Mouse (Mus musculus): ENCODE data around the gene Epop. TPM values are rescaled to one million over a fixed set of nuclear protein-coding genes. Genes with fewer than 3 reads are reported as not detected.

The Epop gene
- polyA plus RNA-seq, 1 experiment from 2014 or later: 14.3 TPM

DNA sequence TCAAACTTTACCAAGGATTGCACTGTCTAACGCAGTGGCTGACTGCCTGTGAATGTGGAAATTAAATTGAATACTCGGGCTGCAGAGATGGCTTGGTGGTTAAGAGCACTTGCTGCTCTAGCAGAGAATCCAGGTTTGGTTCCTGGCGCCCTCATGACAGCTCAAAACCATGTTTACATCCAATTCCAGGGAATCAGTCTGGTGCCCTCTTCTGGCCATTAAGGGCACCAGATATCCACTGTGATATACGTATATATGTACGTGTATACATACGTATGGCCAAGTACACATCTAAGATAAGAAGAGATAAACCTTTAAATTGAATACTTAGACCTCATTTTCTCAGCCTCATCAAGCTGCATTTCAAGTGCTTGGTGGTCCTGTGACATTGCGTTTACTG, 36.7 kb upstream of the Epop start:
- no peak overlapping the region for H3K4me3 ChIP-seq
- H3K27ac ChIP-seq: no peak overlapping the region
- DNase-seq (ENCODE audit: low spot score): no peak
- peaks cover 18% of the 10 kb centered on the region for H3K27me3 ChIP-seq (ENCODE audit: insufficient read depth, poor library complexity, severe bottlenecking)
- H3K36me3 ChIP-seq: peaks cover 63% of the 10 kb centered on the region
- peaks cover 79% of the 10 kb centered on the region for H3K4me1 ChIP-seq (replicated peaks)
- WGBS: 92% methylated on average over 7 of the region's 7 CpGs
- H3K9me3 ChIP-seq: no peaks in the 10 kb centered on the region; the same call in 1 of the 2 replicates

DNA sequence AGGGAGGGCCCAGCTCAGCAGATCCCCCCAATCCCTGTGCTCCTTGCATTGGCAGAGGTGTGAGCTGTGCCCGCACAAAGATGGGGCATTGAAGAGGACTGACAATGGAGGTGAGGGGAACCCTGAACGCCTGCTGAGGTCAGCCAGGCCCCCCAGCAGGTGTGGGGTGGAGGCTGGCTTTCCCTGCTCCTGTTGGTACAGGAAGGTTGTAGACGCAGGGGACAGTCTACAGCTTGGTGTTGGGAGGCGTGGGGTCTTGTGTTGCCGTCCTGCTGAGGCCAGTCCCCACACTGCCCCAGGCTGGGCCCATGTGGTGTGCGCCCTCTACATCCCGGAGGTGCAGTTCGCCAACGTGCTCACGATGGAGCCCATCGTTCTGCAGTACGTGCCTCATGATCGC, 35.9 kb upstream of the Epop start:
- Histone ChIP-seq H3K4me1 (replicated peaks) (peaks cover 79% of the 10 kb centered on the region), H3K36me3 (peaks cover 55% of the 10 kb centered on the region), H3K9me3 (no peaks in the 10 kb centered on the region; the same call in 1 of the 2 replicates), H3K27ac (no peak overlapping the region), H3K27me3 (ENCODE audit: insufficient read depth, poor library complexity, severe bottlenecking) (peaks cover 26% of the 10 kb centered on the region), H3K4me3 (peak overlapping the region; percentile 96)
- 88% methylated on average over 13 of the region's 13 CpGs for WGBS
- DNase-seq (ENCODE audit: low spot score): no peak

DNA sequence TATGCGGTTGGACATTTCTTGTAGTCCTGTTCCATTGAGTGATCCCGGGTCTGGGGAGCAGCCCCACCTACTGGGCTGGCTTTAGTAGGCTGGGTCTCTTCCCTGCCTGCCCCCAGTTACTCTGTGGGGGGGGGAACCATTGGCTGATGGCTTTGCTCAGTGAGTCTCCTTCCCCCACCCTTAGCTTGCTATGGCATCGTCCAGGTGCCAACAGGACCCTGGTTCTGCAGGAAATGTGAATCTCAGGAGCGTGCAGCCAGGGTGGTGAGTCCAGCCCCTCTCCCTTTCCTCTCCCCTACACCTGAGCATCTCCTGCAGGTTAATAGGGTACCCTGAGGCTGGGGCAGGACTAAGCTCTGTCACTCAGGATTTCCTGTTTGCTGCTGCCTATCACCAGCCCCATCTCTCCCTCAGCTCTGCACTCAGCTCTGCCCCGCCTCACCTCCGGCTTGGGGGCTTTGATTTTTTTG, 35.3 kb upstream of the Epop start:
- H3K9me3 ChIP-seq: no peaks in the 10 kb centered on the region; the same call in 1 of the 2 replicates
- WGBS: 32% methylated on average over 6 of the region's 6 CpGs
- peak overlapping the region; percentile 96 for H3K4me3 ChIP-seq
- H3K4me1 ChIP-seq (replicated peaks): peaks cover 78% of the 10 kb centered on the region
- peaks cover 49% of the 10 kb centered on the region for H3K36me3 ChIP-seq
- H3K27me3 ChIP-seq (ENCODE audit: insufficient read depth, poor library complexity, severe bottlenecking): peaks cover 28% of the 10 kb centered on the region
- peak overlapping the region; percentile 98; the same call in 1 of the 2 replicates for H3K27ac ChIP-seq
- DNase-seq (ENCODE audit: low spot score): no peak

DNA sequence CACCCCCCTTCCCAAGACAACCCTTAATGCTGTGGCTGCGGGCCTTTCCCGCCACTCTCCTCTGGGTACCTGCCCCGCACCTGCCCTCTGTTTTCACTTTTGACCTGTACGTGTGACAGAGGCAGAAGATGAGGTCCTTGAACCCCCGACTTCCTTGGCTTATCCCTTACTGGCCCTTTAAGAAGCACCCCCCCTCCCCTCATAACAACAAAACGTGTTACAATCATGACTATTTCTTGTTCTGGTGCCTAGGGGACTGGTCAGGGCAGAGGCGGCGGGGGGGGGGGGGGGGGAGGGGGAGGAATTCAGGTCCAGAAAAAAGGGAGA, 34.8 kb upstream of the Epop start:
- Histone ChIP-seq H3K27me3 (ENCODE audit: insufficient read depth, poor library complexity, severe bottlenecking) (peaks cover 33% of the 10 kb centered on the region), H3K27ac (peak overlapping the region; percentile 98), H3K36me3 (peaks cover 44% of the 10 kb centered on the region), H3K4me1 (replicated peaks) (peaks cover 78% of the 10 kb centered on the region), H3K9me3 (no peaks in the 10 kb centered on the region; the same call in 1 of the 2 replicates), H3K4me3 (peak overlapping the region; percentile 96)
- DNase-seq (ENCODE audit: low spot score): no peak
- WGBS: 1% methylated on average over 7 of the region's 8 CpGs

DNA sequence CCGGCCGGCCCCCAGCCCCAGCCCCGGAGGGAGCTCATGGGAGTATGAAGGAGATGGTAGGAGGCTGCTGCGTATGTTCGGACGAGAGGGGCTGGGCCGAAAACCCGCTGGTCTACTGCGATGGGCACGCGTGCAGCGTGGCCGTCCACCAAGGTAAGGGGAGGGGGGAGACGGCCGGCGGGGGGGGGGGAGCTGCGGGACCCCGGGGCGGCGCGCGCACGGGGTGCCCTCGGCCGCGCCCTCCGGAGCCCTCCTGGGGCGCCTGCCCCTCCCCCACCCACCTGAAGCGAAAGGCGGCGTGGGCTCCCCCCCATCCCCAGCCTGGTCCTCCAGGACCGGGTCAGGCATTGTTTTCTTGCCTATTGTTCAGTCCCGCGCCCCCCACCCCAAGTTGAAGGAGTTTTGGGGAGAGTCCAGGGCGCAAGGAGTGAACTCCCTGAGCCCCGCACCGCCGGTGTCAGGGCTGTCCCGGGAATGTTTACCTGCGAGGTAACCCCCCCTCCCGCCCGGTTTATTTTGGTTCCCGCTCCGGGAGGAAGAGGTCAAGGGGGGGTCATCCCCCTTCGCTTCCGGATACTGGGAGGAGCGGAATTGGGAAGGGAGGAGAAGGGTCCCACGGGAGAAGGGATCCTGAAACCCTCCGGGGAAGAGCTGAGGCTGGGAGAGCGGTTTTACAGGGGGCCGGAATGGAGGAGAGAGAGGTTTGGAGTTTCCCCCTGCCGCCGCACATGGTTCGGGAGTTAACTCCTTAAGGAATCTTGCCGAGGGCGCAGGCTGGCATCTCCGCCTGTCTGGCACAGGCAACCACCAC, 34.2 kb upstream of the Epop start:
- peak overlapping the region; percentile 98 for H3K27ac ChIP-seq
- H3K4me3 ChIP-seq: peak overlapping the region; percentile 96
- peaks cover 38% of the 10 kb centered on the region for H3K36me3 ChIP-seq
- under 1% methylated on average over 48 of the region's 57 CpGs for WGBS
- H3K4me1 ChIP-seq (replicated peaks): peaks cover 76% of the 10 kb centered on the region
- H3K9me3 ChIP-seq: no peaks in the 10 kb centered on the region; the same call in 1 of the 2 replicates
- H3K27me3 ChIP-seq (ENCODE audit: insufficient read depth, poor library complexity, severe bottlenecking): peaks cover 36% of the 10 kb centered on the region
- peak; percentile 72 for DNase-seq (ENCODE audit: low spot score)

DNA sequence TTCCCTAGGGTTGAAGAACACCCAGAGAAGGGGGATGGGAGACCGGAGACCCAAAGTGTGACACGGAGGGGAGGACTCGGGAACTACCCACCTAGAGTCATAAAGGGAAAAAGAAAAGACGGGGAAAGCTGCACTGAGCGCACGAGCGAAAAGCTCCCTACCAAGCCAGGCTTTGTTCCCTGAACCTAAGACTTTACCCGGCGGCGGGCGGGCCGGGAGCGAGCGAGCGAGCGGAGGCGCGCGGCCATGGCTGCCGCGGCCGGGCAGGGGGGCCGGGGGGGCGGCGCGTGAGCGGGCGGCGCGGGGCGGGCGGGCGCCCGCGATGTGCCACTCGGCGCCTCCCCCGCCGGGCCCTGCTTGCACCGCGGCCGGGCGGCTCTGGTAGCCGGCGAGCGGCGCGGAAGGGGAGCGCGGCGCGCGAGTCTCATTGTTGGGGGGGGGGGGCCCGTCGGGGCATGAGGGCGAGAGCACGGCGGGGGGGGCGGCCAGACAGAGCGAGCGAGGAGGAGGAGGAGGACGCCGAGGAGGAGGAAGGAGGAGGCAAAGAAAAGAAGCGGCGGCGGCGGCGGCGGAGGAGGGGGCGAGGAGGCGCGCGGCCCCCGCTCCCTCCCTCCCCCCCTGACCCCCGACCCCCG, 33.5 kb upstream of the Epop start, which contains the start of gene Mllt6:
Gene Mllt6, plus strand, starts transcription at position 522 of the 635 bp plus-strand sequence.
- Histone ChIP-seq H3K9me3 (no peaks in the 10 kb centered on the region; the same call in 1 of the 2 replicates), H3K4me3 (peak within 1 kb of the TSS; percentile 96), H3K27ac (peak within 1 kb of the TSS; percentile 98), H3K36me3 (peaks cover 31% of the 10 kb centered on the region), H3K27me3 (ENCODE audit: insufficient read depth, poor library complexity, severe bottlenecking) (peaks cover 38% of the 10 kb centered on the region), H3K4me1 (replicated peaks) (peaks cover 69% of the 10 kb centered on the region)
- WGBS: under 1% methylated on average over 70 of the region's 76 CpGs
- DNase-seq (ENCODE audit: low spot score): peak; percentile 81

DNA sequence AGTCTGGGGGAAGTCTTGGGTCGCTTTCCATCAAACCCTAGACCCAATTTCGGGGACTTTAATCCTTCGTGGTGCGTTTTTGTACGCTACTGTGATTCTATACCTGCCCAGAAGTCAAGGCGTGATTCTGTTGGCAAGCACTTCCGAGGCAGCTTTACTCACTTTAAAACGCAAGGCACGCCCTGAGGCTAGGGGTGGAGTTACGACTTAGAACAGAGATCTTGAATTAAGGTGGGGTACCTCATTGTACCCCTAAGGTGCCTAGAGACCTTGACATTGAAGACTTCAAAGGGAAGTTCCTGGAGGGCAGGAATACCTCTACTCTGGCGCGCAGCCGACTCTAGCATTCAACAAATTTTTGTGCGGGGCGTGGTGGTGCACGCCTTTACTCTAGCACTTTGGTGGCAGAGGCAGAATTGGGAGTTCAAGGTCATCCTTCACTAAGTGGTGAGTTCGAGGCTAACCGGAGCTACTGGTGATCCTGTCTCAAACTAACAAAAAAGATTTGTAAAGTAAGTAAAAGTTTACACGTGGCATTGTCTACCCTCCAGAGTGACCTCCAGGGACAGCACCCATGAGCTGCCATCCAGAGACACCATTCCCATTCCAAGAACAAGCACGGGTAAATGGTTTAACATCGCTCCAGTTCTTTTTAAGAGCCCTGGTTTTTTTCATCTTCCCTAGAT, 32.8 kb upstream of the Epop start:
- Histone ChIP-seq H3K9me3 (no peaks in the 10 kb centered on the region; the same call in 1 of the 2 replicates), H3K27me3 (ENCODE audit: insufficient read depth, poor library complexity, severe bottlenecking) (peaks cover 38% of the 10 kb centered on the region), H3K4me3 (peak overlapping the region; percentile 96), H3K27ac (peak overlapping the region; percentile 98), H3K4me1 (replicated peaks) (peaks cover 71% of the 10 kb centered on the region), H3K36me3 (peaks cover 24% of the 10 kb centered on the region)
- peak; percentile 36 for DNase-seq (ENCODE audit: low spot score)
- 1% methylated on average over 21 of the region's 21 CpGs for WGBS

DNA sequence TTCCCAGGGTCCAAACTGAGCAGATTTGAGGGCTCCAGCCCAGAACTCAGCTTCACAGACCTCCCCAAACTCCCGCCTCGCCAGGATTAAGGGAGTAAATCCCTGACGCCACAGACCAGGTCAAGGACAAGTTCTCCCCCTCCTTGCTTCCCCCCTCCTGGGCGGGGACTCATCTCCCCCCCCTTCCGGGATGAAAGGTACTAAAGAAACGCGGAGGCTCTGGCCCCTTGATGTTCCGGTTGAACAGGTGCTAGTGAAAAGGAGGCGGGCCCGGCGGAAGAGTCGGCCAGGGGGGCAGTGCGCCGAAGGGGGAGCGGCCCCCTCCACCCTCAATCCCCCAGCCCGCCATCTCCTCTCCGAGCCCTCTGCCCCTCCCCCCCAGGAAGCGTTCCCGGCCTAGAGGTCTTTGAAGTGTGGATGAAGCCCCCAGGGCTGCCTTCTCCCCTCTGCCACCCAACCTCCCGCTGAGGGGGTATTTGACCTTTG, 32.2 kb upstream of the Epop start:
- under 1% methylated on average over 20 of the region's 20 CpGs for WGBS
- peaks cover 69% of the 10 kb centered on the region for H3K4me1 ChIP-seq (replicated peaks)
- peak overlapping the region; percentile 98 for H3K27ac ChIP-seq

DNA sequence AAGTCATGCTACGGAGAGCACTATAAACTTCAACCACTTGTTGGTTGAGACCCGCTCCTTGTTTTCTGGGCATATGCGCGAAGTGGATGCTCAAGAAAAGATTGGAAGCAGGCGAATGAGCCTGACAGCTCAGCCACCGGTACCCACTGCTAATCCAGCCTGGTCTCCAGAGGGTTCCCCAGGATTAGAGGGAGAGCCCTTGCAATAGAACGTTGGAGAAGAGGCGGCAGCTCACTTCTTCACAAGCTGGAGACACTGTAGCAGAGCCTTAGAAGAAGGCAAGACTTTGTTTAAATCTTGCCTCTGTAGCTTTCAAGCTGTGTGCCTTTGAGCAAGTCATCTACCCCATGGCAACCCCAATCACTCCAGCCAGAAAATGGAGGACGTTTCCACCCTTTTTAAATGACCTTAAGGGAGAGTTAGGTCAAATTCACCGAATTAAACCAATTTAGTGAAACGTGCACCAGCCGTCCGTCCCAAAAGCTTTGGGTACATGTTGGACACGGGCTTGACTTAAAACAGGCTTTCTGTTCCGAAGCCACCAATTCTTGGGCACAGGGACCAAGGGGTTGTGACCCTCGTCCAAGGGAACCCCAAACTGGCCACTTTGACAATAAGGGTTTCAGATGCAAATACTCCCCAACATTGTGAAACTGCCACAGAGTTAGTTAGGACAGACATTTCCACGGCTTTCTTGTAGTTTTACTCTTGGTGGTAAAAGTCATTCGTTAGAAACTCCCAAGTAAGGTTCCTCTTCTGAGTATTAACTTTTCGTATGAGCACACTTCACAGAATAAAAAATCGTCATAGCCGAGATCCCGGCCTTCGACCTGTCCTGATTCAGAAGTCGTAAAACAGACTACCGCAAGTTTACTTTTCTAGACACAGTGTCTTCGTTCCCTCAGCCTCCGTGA, 31.5 kb upstream of the Epop start:
- peaks cover 11% of the 10 kb centered on the region for H3K36me3 ChIP-seq
- H3K27me3 ChIP-seq (ENCODE audit: insufficient read depth, poor library complexity, severe bottlenecking): peaks cover 38% of the 10 kb centered on the region
- peaks cover 72% of the 10 kb centered on the region for H3K4me1 ChIP-seq (replicated peaks)
- no peaks in the 10 kb centered on the region; the same call in 1 of the 2 replicates for H3K9me3 ChIP-seq
- peak overlapping the region; percentile 96 for H3K4me3 ChIP-seq
- H3K27ac ChIP-seq: peak overlapping the region; percentile 98
- peak; percentile 28 for DNase-seq (ENCODE audit: low spot score)
- 2% methylated on average over 27 of the region's 27 CpGs for WGBS

More for the DNA sequence above, 32.2 kb upstream of the Epop start:
- Histone ChIP-seq H3K27me3 (ENCODE audit: insufficient read depth, poor library complexity, severe bottlenecking) (peaks cover 38% of the 10 kb centered on the region), H3K4me3 (peak overlapping the region; percentile 96), H3K36me3 (peaks cover 18% of the 10 kb centered on the region), H3K9me3 (no peaks in the 10 kb centered on the region; the same call in 1 of the 2 replicates)
- peak; percentile 55 for DNase-seq (ENCODE audit: low spot score)

DNA sequence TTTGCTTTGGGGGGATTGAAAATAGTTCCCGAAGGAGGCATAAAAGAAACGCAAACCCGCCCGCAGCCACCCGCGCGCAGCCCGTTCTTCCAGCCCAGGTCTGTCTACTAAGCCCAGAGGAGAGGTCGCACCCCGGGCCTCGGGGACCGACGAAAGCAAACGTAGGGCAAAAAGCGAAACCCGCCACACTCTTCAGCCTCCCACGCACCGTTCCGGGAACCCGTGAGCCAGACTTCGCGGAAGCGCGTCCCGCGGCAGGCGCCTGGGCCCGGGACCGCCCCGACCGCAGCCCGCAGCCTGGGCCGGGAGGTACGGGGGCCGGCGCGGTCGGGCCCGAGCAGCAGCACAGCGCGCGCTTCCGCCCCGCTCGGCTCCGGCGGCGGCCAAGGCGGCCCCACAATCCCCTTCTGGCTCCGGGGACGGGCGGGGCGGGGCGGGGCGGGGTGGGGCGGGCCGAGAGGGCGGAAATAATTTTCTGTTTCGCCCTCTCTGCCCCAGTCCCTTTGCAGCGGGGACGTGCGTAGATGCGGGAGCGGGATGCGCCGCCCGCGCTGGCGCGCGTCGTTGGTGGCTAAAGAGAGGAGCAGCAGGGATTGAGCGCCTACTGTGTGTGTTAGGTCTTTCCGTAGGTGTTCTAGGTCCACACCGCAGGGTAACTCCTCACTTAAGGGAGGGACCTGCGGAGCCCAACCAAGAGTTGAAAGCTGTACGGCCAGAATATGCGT, 30.6 kb upstream of the Epop start:
- peak; percentile 86 for DNase-seq (ENCODE audit: low spot score)
- Histone ChIP-seq H3K36me3 (peaks cover 2% of the 10 kb centered on the region), H3K9me3 (no peaks in the 10 kb centered on the region), H3K27me3 (ENCODE audit: insufficient read depth, poor library complexity, severe bottlenecking) (peaks cover 38% of the 10 kb centered on the region), H3K4me1 (replicated peaks) (peaks cover 72% of the 10 kb centered on the region), H3K27ac (peak overlapping the region; percentile 98), H3K4me3 (peak overlapping the region; percentile 96)
- under 1% methylated on average over 78 of the region's 78 CpGs for WGBS

DNA sequence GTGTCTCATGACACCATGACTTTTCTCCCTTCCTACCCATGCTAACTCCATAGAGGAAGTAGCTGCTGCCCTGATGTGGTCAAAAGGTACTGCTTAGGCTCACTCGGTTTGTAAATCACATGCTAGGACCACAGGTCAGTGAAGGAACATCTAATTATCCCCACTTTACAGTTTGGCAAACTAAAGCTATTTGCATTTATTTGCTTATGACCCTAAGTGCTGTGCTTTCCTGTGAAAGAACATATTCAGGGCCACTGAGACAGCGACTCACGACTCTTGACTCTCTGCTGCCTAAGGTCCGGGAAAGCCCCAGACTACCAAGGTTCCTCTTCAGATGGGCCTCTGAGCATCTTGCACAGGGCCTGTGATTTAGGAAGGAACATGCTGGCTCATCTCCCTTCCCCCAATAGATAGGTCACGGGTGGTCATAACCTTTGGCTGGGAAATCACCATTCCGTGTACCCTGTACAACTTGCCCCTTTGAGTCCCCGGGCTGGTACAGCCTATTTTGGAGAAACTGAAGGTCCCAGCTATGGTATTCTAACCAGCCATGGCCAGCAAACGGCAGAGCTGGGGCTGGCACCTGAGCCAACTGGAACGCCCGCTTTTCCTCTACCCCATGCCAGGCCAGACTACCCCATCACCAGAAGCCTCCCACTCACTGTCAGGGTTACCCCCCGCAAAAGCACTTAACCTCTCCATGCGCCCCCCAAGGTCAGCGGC, 29.9 kb upstream of the Epop start:
- Histone ChIP-seq H3K27me3 (ENCODE audit: insufficient read depth, poor library complexity, severe bottlenecking) (peaks cover 38% of the 10 kb centered on the region), H3K4me3 (peak overlapping the region; percentile 96), H3K4me1 (replicated peaks) (peaks cover 65% of the 10 kb centered on the region), H3K27ac (peak overlapping the region; percentile 98), H3K9me3 (no peaks in the 10 kb centered on the region), H3K36me3 (no peaks in the 10 kb centered on the region)
- peak; percentile 33 for DNase-seq (ENCODE audit: low spot score)
- 14% methylated on average over 13 of the region's 13 CpGs for WGBS
